Mouse (Mus musculus): ENCODE results near the gene Rap1gds1. TPM values are rescaled to one million over a fixed set of nuclear protein-coding genes. Genes with fewer than 3 reads are reported as not detected.

Rap1gds1 gene
- total RNA-seq, 2 experiments from 2014 or later: 26.2 to 34.9 TPM

GRCm38 (mm10) chr3:138889214-138889613, 185.8 kb downstream of the Rap1gds1 start:
- no peak for ATAC-seq (replicated peaks; ENCODE audit: poor library complexity, severe bottlenecking)

DNA sequence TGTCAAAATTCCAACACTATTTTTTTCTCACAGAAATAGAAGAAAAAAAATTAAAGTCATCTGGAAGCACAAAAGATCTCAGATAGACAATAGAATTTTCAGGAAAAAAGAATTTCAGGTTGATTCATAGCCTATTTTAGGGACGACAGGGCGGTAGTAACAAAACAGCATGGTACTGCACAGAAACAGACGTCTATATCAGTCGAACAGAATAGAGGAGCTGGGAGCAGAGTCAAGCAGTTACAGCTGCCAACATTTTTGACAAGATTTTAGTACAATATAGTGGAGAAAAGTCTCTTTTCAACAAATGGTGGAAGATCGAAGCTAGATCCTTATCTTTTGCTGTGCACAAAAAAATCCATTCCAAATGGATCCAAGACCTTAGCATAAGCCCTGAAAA, 188.9 kb downstream of the Rap1gds1 start:
- no peak for ATAC-seq (replicated peaks; ENCODE audit: poor library complexity, severe bottlenecking)

DNA sequence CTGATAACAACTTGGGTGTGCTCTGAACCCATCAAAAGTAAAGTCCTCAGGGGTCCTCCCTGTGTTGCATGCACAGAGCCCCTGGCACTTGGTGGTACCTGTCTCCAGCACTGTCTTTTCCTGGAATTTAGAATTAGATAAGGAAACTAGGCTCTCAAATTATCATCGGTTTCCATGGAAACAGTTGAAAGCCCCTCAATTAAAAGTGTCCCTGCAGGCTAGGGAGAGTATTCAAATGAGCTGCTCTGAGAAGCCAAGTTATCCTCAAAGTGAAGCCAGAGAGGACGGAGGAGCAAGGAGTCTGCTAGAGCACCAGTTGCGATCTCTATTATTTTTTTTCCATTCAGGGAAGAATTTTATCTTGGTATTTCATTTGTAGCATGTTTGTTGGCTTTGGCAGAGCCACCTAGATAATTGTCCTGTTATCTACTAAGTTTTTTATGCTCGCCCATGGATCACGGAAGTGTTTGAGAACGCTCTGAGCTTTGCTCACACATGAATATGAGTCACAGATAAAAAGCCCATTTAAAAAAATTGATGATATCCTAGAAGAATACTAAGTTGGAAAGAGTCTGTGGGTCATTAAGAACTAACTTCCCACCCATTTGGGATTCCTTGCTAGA, 193.2 kb downstream of the Rap1gds1 start:
- no peak for ATAC-seq (replicated peaks; ENCODE audit: poor library complexity, severe bottlenecking)

DNA sequence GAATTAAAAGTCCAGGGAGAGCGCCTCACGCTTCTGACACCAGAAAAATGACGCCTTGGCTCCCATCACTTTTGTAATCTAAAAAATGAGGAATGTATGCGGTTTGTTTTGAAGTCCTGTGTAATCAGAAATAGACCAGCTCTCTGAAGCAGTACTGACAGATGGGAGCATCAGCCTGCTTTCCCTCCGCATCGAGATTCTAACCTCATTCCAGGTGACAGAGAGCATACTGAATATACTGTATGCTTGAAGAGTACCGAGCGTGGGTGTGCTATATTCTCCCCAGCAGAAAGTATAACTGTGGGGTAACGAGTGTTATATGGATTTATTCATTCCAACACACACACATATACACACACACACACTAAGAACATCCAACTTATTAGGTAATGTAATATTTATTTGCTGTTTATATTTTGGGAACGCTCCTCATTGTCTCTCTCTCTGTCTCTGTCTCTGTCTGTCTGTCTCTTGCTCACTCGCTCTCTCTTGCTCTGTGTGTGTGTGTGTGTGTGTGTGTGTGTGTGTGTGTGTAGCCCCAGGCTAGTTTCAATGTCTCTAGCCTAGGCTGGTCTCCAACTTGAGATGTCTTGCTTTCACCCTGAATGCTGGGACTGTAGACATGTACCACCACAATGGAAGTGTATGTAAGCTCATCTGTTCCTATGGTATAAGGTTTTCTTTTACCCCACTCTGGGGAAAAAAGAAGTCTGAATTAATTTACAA, 193.8 kb downstream of the Rap1gds1 start:
- ATAC-seq (replicated peaks; ENCODE audit: poor library complexity, severe bottlenecking): no peak

GRCm38 (mm10) chr3:138877741-138878140, 197.3 kb downstream of the Rap1gds1 start:
- ATAC-seq (replicated peaks; ENCODE audit: poor library complexity, severe bottlenecking): no peak

GRCm38 (mm10) chr3:138876931-138877361, 198.1 kb downstream of the Rap1gds1 start:
- no peak for ATAC-seq (replicated peaks; ENCODE audit: poor library complexity, severe bottlenecking)

DNA sequence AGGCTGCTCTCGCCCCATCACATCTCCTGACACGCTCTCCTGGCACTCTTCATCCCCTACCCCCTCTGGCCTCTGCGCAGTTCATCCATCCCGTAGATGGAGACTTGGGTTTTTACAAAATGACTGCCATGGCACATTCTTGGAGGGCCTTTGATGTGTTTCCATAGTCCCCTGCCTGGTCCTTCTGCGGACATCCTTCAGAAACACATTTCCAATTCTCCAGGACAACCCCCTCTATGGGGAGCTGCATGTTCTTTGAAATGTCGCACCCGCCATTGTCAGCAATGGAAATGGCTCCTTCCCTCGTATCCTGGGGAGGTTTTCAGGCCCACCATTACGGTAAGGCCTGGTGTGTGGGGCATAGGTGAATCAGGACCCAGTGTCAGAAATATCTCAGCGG, 198.6 kb downstream of the Rap1gds1 start:
- no peak for ATAC-seq (replicated peaks; ENCODE audit: poor library complexity, severe bottlenecking)

GRCm38 (mm10) chr3:138875936-138876335, 199.1 kb downstream of the Rap1gds1 start:
- ATAC-seq (replicated peaks; ENCODE audit: poor library complexity, severe bottlenecking): no peak

Other genes with a start within 250 kb of the Rap1gds1 start
- not detected in 2 replicates for gene Stpg2, start 130.5 kb upstream of the Rap1gds1 start, total RNA-seq (2014; fragmentation: Nextera tagmentation)
- not detected in 2 replicates for gene Stpg2, start 130.5 kb upstream of the Rap1gds1 start, total RNA-seq (2017)

Data from granulocyte monocyte progenitor cell, adult 5-6 weeks (primary cell).